Mouse (Mus musculus): ENCODE data around the gene Cdip1.
"Not testable (repeated sequence)": the region's sequence is repeated elsewhere in the genome, so short reads cannot be mapped to it uniquely, and the experiment has no call there.

Gene Cdip1

GRCm38 (mm10) chr16:4789810-4790559, at the start of gene Cdip1:
Gene Cdip1, minus strand, starts transcription at chr16:4790292.
- DNase-seq (ENCODE audit: extremely low spot score, low read depth, low spot score), result peak; percentile 74

DNA sequence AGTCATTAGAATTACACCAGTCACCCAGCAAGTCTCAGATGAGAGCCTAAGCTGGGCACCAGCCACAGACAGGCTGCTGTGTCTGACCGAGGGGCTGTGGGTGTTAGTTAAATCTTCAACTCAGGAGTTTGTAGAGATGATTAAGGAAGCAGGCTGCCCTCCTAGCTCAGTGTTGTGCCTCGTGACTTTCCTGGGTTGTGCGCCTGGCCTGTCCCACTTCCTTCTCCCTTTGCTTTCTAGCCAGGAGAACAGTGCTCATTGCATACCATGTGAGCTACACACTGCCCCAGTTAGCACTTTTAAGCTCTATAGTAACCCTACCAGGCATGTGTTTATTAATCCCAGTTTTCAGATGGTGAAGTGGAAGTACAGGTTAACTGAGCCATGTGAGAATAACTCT, 49.5 kb upstream of the Cdip1 start:
- no peak for DNase-seq (ENCODE audit: extremely low spot score, low read depth, low spot score)

GRCm38 (mm10) chr16:4837631-4838030, 47.5 kb upstream of the Cdip1 start:
- DNase-seq (ENCODE audit: extremely low spot score, low read depth, low spot score), result no peak

GRCm38 (mm10) chr16:4835191-4835590, 45.1 kb upstream of the Cdip1 start, which contains the start of gene 4930562C15Rik:
Gene 4930562C15Rik, plus strand, starts transcription at chr16:4835416.
- DNase-seq (ENCODE audit: extremely low spot score, low read depth, low spot score), result no peak

- DNase-seq (ENCODE audit: extremely low spot score, low read depth, low spot score), result no peak
Measured at GRCm38 (mm10) chr16:4833858-4834257, 43.8 kb upstream of the Cdip1 start.

- no peak for DNase-seq (ENCODE audit: extremely low spot score, low read depth, low spot score)
Measured at GRCm38 (mm10) chr16:4831650-4832419, 41.7 kb upstream of the Cdip1 start.

GRCm38 (mm10) chr16:4829271-4829900, 39.3 kb upstream of the Cdip1 start:
- DNase-seq (ENCODE audit: extremely low spot score, low read depth, low spot score), result no peak

DNA sequence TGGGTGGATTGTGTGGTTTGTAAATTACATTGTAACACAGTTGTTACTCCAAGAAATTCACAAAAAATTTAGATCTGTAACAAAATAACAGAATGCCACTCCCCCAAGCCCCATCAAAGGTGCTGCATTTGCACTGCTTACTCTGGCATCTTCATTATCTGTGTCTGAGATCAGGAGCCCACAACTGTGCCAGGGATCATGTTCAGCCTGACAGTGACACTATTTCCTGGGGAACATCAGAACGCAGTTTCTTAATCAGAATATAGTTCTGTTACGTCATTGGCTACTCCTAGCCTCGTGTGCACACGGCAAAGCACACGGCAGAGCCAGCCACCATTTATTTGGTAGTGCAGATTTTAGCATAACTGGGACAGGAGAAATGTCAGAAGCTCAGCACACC, 37.5 kb upstream of the Cdip1 start:
- no peak for DNase-seq (ENCODE audit: extremely low spot score, low read depth, low spot score)

- DNase-seq (ENCODE audit: extremely low spot score, low read depth, low spot score), result not testable (repeated sequence)
Measured at GRCm38 (mm10) chr16:4824466-4824865, 34.4 kb upstream of the Cdip1 start.

- DNase-seq (ENCODE audit: extremely low spot score, low read depth, low spot score), result no peak
Measured at GRCm38 (mm10) chr16:4818349-4818748, 28.3 kb upstream of the Cdip1 start.

DNA sequence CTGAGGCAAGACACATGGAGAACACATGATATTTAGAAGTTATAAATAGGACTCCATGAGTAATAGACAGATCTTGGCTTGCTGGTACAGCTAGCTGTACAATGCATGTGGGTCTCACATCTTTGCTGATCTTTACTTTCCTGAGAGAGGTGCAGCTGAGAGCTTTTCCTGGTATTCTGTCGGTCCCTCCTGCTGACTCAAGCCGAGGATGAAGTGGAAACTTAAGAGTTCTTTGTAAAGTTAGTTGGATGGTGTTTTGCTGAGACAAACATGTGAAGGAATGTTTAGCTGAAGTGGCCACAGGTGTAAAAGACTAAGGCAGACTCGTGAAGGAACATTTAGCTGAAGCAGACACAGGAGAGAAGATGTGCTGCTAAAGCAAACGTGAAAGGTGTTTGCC, 6.5 kb upstream of the Cdip1 start:
- DNase-seq (ENCODE audit: extremely low spot score, low read depth, low spot score), result no peak

- DNase-seq (ENCODE audit: extremely low spot score, low read depth, low spot score), result no peak
Measured at GRCm38 (mm10) chr16:4791332-4791731, 1.2 kb upstream of the Cdip1 start.

DNA sequence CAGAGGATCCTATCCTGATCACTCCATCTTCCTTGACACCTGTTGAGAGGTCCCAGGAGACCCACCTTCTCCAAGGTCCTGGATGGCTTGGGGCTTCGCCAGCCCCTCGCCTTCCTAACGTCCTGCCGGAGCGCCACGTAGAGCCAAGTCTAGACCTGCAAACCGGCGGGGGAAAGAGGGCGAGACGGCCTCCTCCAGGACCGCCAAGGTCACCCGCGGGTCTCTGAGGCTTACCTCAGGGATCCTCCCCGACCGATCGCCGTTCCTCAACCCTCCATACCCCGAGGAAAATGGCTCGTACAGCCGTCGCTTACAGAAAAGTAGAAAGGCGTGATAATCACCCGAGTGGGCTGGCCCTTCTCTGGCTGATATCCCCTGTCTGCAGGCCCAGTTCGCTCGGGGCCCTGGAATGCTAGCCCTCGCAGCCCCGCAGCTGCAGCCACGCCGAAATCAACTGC, 752 bp downstream of the Cdip1 start:
- DNase-seq (ENCODE audit: extremely low spot score, low read depth, low spot score), result peak; percentile 3

DNA sequence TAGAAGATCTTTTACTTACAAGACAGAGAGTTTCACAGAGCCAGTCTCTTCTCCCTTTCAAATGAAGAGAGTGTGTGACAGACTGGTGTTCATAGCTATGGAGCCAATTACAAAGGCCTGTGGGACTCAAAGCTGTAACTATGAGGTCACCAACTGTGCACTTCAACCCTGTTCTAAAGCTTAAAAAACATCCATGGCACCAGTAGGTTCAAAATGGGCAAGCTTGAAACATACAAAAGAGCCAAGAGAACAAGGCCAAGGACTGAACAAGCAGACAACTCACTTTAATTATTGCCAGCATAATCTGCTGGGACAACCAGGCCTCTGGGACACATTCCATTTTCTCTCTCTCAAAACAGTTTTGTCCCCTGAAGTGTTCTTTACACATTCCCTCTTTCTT, 1.9 kb downstream of the Cdip1 start:
- DNase-seq (ENCODE audit: extremely low spot score, low read depth, low spot score), result no peak

DNA sequence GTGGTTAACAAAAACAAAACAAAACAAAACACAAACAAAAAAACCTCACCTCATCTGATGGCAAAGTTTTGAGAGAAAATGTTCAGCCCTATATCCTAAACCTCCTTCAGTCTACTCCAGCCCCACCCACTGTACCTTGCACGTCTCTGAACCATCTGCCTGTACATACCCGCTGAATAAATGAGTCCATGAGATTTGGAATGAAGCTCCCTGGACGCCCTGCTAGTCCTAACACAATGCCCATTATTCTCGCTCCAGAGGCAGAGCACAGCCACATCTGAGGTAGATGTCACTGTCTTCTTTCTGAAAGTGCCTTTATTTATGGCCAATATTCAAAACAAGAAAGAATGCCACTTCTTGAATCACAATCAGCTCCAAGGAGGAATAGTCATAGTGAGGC, 4.4 kb downstream of the Cdip1 start:
- no peak for DNase-seq (ENCODE audit: extremely low spot score, low read depth, low spot score)

GRCm38 (mm10) chr16:4782515-4782914, 7.6 kb downstream of the Cdip1 start:
- DNase-seq (ENCODE audit: extremely low spot score, low read depth, low spot score), result no peak

- no peak for DNase-seq (ENCODE audit: extremely low spot score, low read depth, low spot score)
Measured at GRCm38 (mm10) chr16:4781524-4782196, 8.4 kb downstream of the Cdip1 start.

DNA sequence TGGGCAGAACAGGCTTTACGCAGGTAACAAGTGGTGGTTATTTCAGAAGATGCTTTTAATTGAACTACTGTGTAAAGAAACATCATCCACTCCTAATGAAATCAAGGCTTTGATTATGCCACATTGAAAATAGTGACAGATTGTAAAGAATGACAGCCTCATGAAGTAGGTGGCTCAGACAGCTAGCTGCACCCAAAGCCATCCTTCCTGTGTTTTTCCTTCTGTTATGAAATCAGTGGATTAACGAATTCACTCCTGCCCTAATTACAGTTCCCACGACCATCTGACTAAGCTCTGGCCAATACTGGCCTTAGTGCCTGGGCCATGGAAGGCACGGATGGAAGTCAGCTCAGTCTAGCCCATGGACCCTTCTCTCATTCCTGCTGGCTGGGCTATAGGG, 11.2 kb downstream of the Cdip1 start:
- DNase-seq (ENCODE audit: extremely low spot score, low read depth, low spot score), result no peak

DNA sequence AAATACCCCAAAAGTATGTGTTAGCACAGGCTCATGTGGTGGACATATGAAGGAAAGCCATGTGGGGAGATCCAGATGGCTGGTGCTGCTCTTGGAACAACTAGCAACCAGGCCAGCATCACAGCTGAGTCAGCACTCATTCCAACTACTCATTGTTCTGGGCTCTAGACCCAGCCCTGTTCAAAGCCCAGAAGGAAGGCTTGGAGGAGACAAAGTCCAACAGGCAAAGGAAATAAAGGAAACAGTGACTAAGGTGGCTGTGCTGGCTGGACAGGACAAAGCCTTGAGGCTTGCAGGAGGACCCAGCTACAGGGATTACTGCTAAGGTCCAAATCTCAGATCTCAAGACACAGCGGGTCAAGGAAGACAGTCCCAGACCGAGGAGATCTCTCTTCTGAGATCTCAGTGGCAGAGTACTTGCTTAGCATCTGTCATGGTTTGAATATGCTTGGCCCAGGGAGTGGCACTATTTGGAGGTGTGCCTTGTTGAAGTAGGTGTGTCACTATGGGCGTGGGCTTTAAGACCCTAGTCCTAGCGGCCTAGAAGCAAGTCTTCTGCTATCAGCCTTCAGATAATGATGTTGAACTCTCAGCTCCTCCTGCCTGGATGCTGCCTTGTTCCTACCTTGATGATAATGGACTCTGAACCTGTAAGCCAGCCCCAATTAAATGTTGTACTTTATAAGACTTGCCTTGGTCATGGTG, 12.0 kb downstream of the Cdip1 start:
- DNase-seq (ENCODE audit: extremely low spot score, low read depth, low spot score), result no peak

GRCm38 (mm10) chr16:4777171-4777904, 12.8 kb downstream of the Cdip1 start:
- no peak for DNase-seq (ENCODE audit: extremely low spot score, low read depth, low spot score)
